Mouse (Mus musculus) heart, embryonic 10.5 days (tissue): ENCODE measurements at regions not wholly inside any gene's neighbourhood (a gene's known extent, or its start where the extent isn't known, plus 50 kb on each side); places are given as distances from the start of the nearest gene placed in this dataset.
A peak's percentile ranks its signal among the peaks of the same experiment; 100 is the strongest.

ENCODE experiments used
- DNase-seq: peaks from one replicate; pipeline ENCODE4 v3.0.0-alpha.2; 2017; ENCODE audit warnings: low spot score
- H3K27ac ChIP-seq: fragments of 300-500 bp; sonication (generic); 2 replicates; pipeline ENCODE4 v1.5.1; 2016; ENCODE audit warnings: mild to moderate bottlenecking
- H3K27me3 ChIP-seq: fragments of 300-500 bp; sonication (generic); 2 replicates; pipeline ENCODE4 v1.6.1; 2016; ENCODE audit warnings: mild to moderate bottlenecking; ENCODE audit not compliant: poor library complexity, insufficient read depth, severe bottlenecking
- H3K36me3 ChIP-seq: fragments of 300-500 bp; sonication (generic); 2 replicates; pipeline ENCODE4 v1.6.1; 2016; ENCODE audit warnings: mild to moderate bottlenecking, moderate library complexity
- H3K4me1 ChIP-seq: fragments of 300-500 bp; sonication (generic); 2 replicates; pipeline ENCODE4 v1.6.1; 2016; ENCODE audit warnings: mild to moderate bottlenecking
- H3K4me3 ChIP-seq: fragments of 300-500 bp; sonication (generic); 2 replicates; pipeline ENCODE4 v1.5.1; 2016; ENCODE audit warnings: mild to moderate bottlenecking, moderate library complexity
- H3K9me3 ChIP-seq: fragments of 300-500 bp; sonication (generic); 2 replicates; pipeline ENCODE4 v1.6.1; 2016; ENCODE audit warnings: mild to moderate bottlenecking, moderate library complexity
- WGBS: fragments of 180-500 bp; shearing (Covaris S2); methylation state at CpG from one replicate; pipeline ENCODE4 v1.1.7; 2016; 5-methylcytosine and 5-hydroxymethylcytosine counted together

GRCm38 (mm10) chr14:105417458-105417960, 159.1 kb downstream of the Ndfip2 start:
- Histone ChIP-seq H3K4me1 (no peaks in the 10 kb centered on the region), H3K36me3 (no peaks in the 10 kb centered on the region), H3K4me3 (no peak overlapping the region), H3K9me3 (no peaks in the 10 kb centered on the region), H3K27me3 (no peaks in the 10 kb centered on the region), H3K27ac (no peak overlapping the region)
- DNase-seq: no peak
- 86% methylated on average over 8 of the region's 8 CpGs for WGBS

GRCm38 (mm10) chr14:105416964-105417363, 158.6 kb downstream of the Ndfip2 start:
- Histone ChIP-seq H3K27me3 (no peaks in the 10 kb centered on the region), H3K4me3 (no peak overlapping the region), H3K27ac (no peak overlapping the region), H3K4me1 (no peaks in the 10 kb centered on the region), H3K36me3 (no peaks in the 10 kb centered on the region), H3K9me3 (no peaks in the 10 kb centered on the region)
- 76% methylated on average over 7 of the region's 7 CpGs for WGBS
- no peak for DNase-seq

GRCm38 (mm10) chr14:105404662-105405061, 146.3 kb downstream of the Ndfip2 start:
- 85% methylated on average over 2 of the region's 2 CpGs for WGBS
- H3K4me3 ChIP-seq: no peak overlapping the region
- peaks cover 19% of the 10 kb centered on the region for H3K4me1 ChIP-seq
- no peak for DNase-seq
- H3K27ac ChIP-seq: 0 out of 2 replicates have a peak overlapping the region, but pooled peaks have one; percentile 17
- no peaks in the 10 kb centered on the region for H3K27me3 ChIP-seq
- H3K36me3 ChIP-seq: no peaks in the 10 kb centered on the region
- no peaks in the 10 kb centered on the region for H3K9me3 ChIP-seq

GRCm38 (mm10) chr14:105404241-105404640, 145.9 kb downstream of the Ndfip2 start:
- no peaks in the 10 kb centered on the region for H3K36me3 ChIP-seq
- H3K27ac ChIP-seq: peak overlapping the region; percentile 67; the same call in 1 of the 2 replicates
- H3K27me3 ChIP-seq: no peaks in the 10 kb centered on the region
- H3K9me3 ChIP-seq: no peaks in the 10 kb centered on the region
- peaks cover 19% of the 10 kb centered on the region for H3K4me1 ChIP-seq
- WGBS: 32% methylated on average over 6 of the region's 6 CpGs
- DNase-seq: peak; percentile 85
- H3K4me3 ChIP-seq: no peak overlapping the region

GRCm38 (mm10) chr14:105403256-105403655, 144.9 kb downstream of the Ndfip2 start:
- Histone ChIP-seq H3K27ac (peak overlapping the region; percentile 67), H3K27me3 (no peaks in the 10 kb centered on the region), H3K9me3 (no peaks in the 10 kb centered on the region), H3K36me3 (no peaks in the 10 kb centered on the region), H3K4me1 (peaks cover 23% of the 10 kb centered on the region), H3K4me3 (no peak overlapping the region)
- whole genome bisulfite sequencing: 45% methylated on average over 9 of the region's 9 CpGs
- DNase-seq: no peak

- no peaks in the 10 kb centered on the region for H3K9me3 ChIP-seq
- DNase-seq: no peak
- no peak overlapping the region for H3K27ac ChIP-seq
- H3K4me1 ChIP-seq: peaks cover 25% of the 10 kb centered on the region
- H3K36me3 ChIP-seq: no peaks in the 10 kb centered on the region
- no peaks in the 10 kb centered on the region for H3K27me3 ChIP-seq
- H3K4me3 ChIP-seq: no peak overlapping the region
- WGBS: 89% methylated on average over 10 of the region's 10 CpGs
These were observed 144.2 kb downstream of the Ndfip2 start for GRCm38 (mm10) chr14:105402556-105402955.

GRCm38 (mm10) chr14:105397467-105397866, 139.1 kb downstream of the Ndfip2 start:
- no peaks in the 10 kb centered on the region for H3K9me3 ChIP-seq
- 0 out of 2 replicates have a peak, but pooled peaks cover 5% of the 10 kb centered on the region for H3K27me3 ChIP-seq
- H3K27ac ChIP-seq: peak overlapping the region; percentile 33; the same call in 1 of the 2 replicates
- no peaks in the 10 kb centered on the region for H3K36me3 ChIP-seq
- no peak for DNase-seq
- WGBS: 18% methylated on average over 8 of the region's 8 CpGs
- H3K4me3 ChIP-seq: no peak overlapping the region
- peaks cover 23% of the 10 kb centered on the region for H3K4me1 ChIP-seq

GRCm38 (mm10) chr14:105392079-105392813, 133.9 kb downstream of the Ndfip2 start:
- no peak for DNase-seq
- Histone ChIP-seq H3K9me3 (no peaks in the 10 kb centered on the region), H3K27me3 (0 out of 2 replicates have a peak, but pooled peaks cover 5% of the 10 kb centered on the region), H3K36me3 (no peaks in the 10 kb centered on the region), H3K4me1 (peaks cover 33% of the 10 kb centered on the region), H3K27ac (peak overlapping the region; percentile 70; the same call in 1 of the 2 replicates), H3K4me3 (peak overlapping the region; percentile 15; the same call in 1 of the 2 replicates)
- WGBS: 46% methylated on average over 21 of the region's 21 CpGs

GRCm38 (mm10) chr14:105391430-105391829, 133.1 kb downstream of the Ndfip2 start:
- 0 out of 2 replicates have a peak, but pooled peaks cover 3% of the 10 kb centered on the region for H3K27me3 ChIP-seq
- peaks cover 34% of the 10 kb centered on the region for H3K4me1 ChIP-seq
- H3K36me3 ChIP-seq: no peaks in the 10 kb centered on the region
- 58% methylated on average over 11 of the region's 11 CpGs for WGBS
- DNase-seq: no peak
- no peaks in the 10 kb centered on the region for H3K9me3 ChIP-seq
- peak overlapping the region; percentile 70 for H3K27ac ChIP-seq
- H3K4me3 ChIP-seq: peak overlapping the region; percentile 15; the same call in 1 of the 2 replicates

- H3K4me3 ChIP-seq: no peak overlapping the region
- no peak overlapping the region for H3K27ac ChIP-seq
- peaks cover 21% of the 10 kb centered on the region for H3K4me1 ChIP-seq
- H3K9me3 ChIP-seq: no peaks in the 10 kb centered on the region
- no peak for DNase-seq
- whole genome bisulfite sequencing: 87% methylated on average over 4 of the region's 4 CpGs
- H3K36me3 ChIP-seq: no peaks in the 10 kb centered on the region
- no peaks in the 10 kb centered on the region for H3K27me3 ChIP-seq
These were observed 126.7 kb downstream of the Ndfip2 start for GRCm38 (mm10) chr14:105385119-105385518.

- 66% methylated on average over 5 of the region's 5 CpGs for WGBS
- DNase-seq: no peak
- H3K4me1 ChIP-seq: peaks cover 32% of the 10 kb centered on the region
- H3K4me3 ChIP-seq: no peak overlapping the region
- no peaks in the 10 kb centered on the region for H3K27me3 ChIP-seq
- no peaks in the 10 kb centered on the region for H3K9me3 ChIP-seq
- H3K36me3 ChIP-seq: no peaks in the 10 kb centered on the region
- no peak overlapping the region for H3K27ac ChIP-seq
These were observed 125.0 kb downstream of the Ndfip2 start for GRCm38 (mm10) chr14:105383382-105383781.

GRCm38 (mm10) chr14:105380101-105380500, 121.7 kb downstream of the Ndfip2 start:
- no peak for DNase-seq
- 71% methylated on average over 4 of the region's 4 CpGs for WGBS
- Histone ChIP-seq H3K36me3 (no peaks in the 10 kb centered on the region), H3K4me3 (no peak overlapping the region), H3K27me3 (no peaks in the 10 kb centered on the region), H3K4me1 (peaks cover 42% of the 10 kb centered on the region), H3K9me3 (no peaks in the 10 kb centered on the region), H3K27ac (no peak overlapping the region)

- Histone ChIP-seq H3K27me3 (no peaks in the 10 kb centered on the region), H3K36me3 (no peaks in the 10 kb centered on the region), H3K27ac (peak overlapping the region; percentile 78), H3K9me3 (no peaks in the 10 kb centered on the region), H3K4me3 (no peak overlapping the region), H3K4me1 (peaks cover 47% of the 10 kb centered on the region)
- DNase-seq: peak; percentile 84
- 6% methylated on average over 5 of the region's 5 CpGs for WGBS
These were observed 119.4 kb downstream of the Ndfip2 start for GRCm38 (mm10) chr14:105377770-105378169.
